Mouse (Mus musculus): Measurements from ENCODE around the gene Sct. TPM values are rescaled to one million over a fixed set of nuclear protein-coding genes. Genes with fewer than 3 reads are reported as not detected.

The Sct gene
- 16.1 TPM for polyA plus RNA-seq (2012; fragmentation: generic; extraction: Trizol)
- long read RNA-seq, experiment 1: 0 reads
- long read RNA-seq, experiment 2: 0 reads

DNA sequence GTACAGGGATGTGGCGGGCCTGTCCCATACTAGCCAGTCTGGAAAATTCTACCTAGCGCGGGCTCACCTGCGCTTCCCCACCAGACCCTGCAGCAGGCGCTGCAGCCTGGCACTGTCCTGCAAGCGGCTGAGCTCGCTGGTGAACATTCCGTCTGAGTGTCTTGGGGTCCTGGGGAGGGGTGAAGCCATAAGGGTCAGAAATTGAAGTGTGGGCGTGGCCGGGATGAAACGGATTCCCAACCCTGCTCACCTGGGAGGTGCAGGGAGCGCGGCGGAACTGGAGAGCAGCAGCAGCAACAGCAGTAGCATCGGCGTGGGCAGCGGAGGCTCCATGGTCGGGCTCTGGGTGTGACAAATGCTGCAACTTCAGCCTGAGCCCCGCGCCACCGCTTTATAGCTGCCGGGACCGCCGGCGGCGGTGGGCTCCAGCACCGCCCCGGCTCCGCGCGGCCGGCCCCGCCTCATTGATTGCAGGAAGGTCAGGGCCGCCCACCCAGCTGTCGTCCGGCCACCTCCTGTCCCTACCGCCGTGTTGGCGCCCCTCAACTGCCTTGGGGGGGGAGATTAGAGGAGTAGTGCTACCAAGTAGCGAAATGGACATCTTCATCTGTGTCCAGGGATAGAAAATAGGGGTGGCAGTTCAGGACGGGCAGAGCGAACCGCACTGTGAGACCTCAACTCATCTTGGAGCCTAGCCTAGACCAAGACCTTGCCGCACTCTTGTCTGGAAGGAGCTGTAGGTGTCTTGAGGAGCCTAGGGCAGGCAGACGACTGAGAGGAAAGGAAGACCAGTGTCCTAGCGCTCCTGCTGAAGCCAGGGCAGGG, at the start of gene Sct:
Sct (minus strand) TSS at position 368 of the 825 bp plus-strand sequence.
- no peaks in the 10 kb centered on the region for H3K27me3 ChIP-seq (ENCODE audit: control insufficient read depth, insufficient read depth, insufficient read length)
- H3K4me3 ChIP-seq (ENCODE audit: insufficient read depth, poor library complexity, severe bottlenecking): no peak within 1 kb of the TSS
- no peaks in the 10 kb centered on the region for H3K36me3 ChIP-seq (ENCODE audit: control insufficient read depth, insufficient read depth)
- TF ChIP-seq MYOD1 (IDR thresholded peaks at IDR 0.05; ENCODE audit: control insufficient read depth, insufficient read length, low read depth) (peak; percentile 20), CTCF (IDR thresholded peaks at IDR 0.05; ENCODE audit: control insufficient read depth, insufficient read depth, insufficient read length) (no peak)
- H3K79me3 ChIP-seq (ENCODE audit: low read depth): no peaks in the 10 kb centered on the region
- H3K79me2 ChIP-seq (ENCODE audit: control insufficient read depth, insufficient read depth): no peaks in the 10 kb centered on the region
- no peak within 1 kb of the TSS for H3ac ChIP-seq (ENCODE audit: control insufficient read depth, insufficient read length, low read depth)

DNA sequence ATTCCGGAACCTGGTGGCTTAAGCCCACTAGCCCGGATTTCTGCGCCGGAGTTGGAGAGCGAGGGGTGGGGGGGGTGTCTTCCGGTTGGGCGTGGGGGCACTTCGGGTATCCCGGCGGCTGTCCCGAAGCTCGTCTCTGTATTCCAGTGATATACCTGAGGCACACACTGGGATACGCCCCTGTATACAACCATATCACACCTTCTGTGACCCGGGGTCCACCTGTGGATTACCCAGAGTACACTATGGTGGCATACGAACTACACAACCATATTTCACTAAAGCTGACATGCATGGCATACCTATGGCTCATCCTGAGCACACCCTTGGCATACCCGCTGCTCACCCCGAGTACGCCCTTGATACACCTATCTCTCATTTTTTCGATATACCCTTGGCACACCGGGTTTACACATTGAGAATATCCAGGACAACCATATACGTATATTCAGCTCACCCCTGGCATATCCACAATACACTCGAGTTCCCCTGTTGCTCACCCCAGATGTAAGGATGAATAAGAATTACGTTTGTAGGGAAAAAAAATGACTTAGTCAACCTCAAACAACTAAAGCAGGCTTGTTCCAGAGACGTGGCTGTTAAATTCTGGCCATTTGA, 49.5 kb upstream of the Sct start:
- Histone ChIP-seq H3K4me3 (ENCODE audit: insufficient read depth, poor library complexity, severe bottlenecking) (peak overlapping the region; percentile 55), H3K27me3 (ENCODE audit: control insufficient read depth, insufficient read depth, insufficient read length) (no peaks in the 10 kb centered on the region), H3K79me3 (ENCODE audit: low read depth) (peaks cover 29% of the 10 kb centered on the region), H3K79me2 (ENCODE audit: control insufficient read depth, insufficient read depth) (peaks cover 40% of the 10 kb centered on the region), H3ac (ENCODE audit: control insufficient read depth, insufficient read length, low read depth) (peak overlapping the region; percentile 96), H3K36me3 (ENCODE audit: control insufficient read depth, insufficient read depth) (peaks cover 3% of the 10 kb centered on the region)
- no peak for TF ChIP-seq FOSL1 (IDR thresholded peaks at IDR 0.05; ENCODE audit: insufficient read depth, low read length, poor library complexity, severe bottlenecking)
- TF ChIP-seq USF1 (IDR thresholded peaks at IDR 0.05; ENCODE audit: low read depth): no peak
- TF ChIP-seq MYOG (IDR thresholded peaks at IDR 0.05; ENCODE audit: control insufficient read depth, extremely low read depth, insufficient read length): no peak
- no peak for TF ChIP-seq CEBPB (IDR thresholded peaks at IDR 0.05; ENCODE audit: low read depth)
- TF ChIP-seq MYOD1 (IDR thresholded peaks at IDR 0.05; ENCODE audit: control insufficient read depth, insufficient read length, low read depth): no peak
- no peak for TF ChIP-seq MAX (IDR thresholded peaks at IDR 0.05)
- TF ChIP-seq CTCF (IDR thresholded peaks at IDR 0.05; ENCODE audit: control insufficient read depth, insufficient read depth, insufficient read length): no peak

DNA sequence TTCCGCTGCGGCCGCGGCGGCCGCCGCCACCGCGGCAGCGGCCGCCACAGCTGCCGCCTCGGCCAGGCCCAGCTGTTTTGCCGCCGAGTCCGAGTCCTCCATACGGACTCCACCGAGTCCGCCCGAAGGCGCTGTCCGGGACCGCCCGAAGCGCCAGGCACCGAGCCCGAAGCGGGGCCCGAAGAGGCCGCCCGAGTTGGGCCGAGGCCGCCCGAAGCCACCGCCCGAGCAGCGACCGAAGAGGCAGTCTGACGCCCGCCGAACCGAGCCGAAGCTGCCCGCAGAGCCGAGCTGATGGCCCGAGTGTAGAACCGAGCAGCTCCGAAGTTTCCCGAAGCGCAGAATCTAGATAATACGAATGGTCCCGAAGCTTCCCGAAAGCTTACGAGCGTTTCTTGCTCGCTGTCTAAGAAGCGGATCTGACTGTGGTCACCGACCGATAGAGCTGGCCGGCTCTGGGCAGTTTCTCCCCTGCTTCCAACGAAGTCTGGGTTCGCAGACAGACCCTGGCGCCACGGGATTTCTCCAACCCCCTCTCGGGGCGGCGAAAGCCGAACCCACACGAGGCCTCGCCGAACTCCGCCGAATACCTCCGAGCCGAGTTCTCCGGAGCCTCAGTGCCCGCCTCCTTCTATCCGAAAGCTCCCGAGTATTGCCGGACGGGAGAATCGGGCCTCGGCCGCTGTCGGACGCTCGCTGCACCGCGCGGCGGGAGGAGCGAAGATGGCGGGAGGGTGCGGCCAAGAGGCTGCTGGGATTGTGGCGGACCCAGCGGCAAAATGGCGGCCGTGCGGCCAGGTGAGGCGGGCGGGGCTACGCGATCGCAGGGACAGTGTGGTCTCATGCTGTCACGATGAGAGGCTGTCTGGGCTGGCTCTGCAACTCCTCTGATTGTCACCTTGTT, 48.8 kb upstream of the Sct start, which contains the start of the genes Deaf1 and Tmem80:
Deaf1 (minus strand) TSS at position 222 of the 904 bp plus-strand sequence.
Tmem80 (plus strand) TSS at position 271 of the 904 bp plus-strand sequence.
- TF ChIP-seq CEBPB (IDR thresholded peaks at IDR 0.05; ENCODE audit: low read depth) (no peak), MAX (IDR thresholded peaks at IDR 0.05) (peak; percentile 66), MYOD1 (IDR thresholded peaks at IDR 0.05; ENCODE audit: control insufficient read depth, insufficient read length, low read depth) (no peak)
- no peaks in the 10 kb centered on the region for H3K27me3 ChIP-seq (ENCODE audit: control insufficient read depth, insufficient read depth, insufficient read length)
- H3K79me3 ChIP-seq (ENCODE audit: low read depth): peaks cover 32% of the 10 kb centered on the region
- H3K79me2 ChIP-seq (ENCODE audit: control insufficient read depth, insufficient read depth): peaks cover 47% of the 10 kb centered on the region
- peak within 1 kb of the TSS; percentile 96 for H3ac ChIP-seq (ENCODE audit: control insufficient read depth, insufficient read length, low read depth)
- peak within 1 kb of the TSS; percentile 55 for H3K4me3 ChIP-seq (ENCODE audit: insufficient read depth, poor library complexity, severe bottlenecking)
- peaks cover 9% of the 10 kb centered on the region for H3K36me3 ChIP-seq (ENCODE audit: control insufficient read depth, insufficient read depth)

DNA sequence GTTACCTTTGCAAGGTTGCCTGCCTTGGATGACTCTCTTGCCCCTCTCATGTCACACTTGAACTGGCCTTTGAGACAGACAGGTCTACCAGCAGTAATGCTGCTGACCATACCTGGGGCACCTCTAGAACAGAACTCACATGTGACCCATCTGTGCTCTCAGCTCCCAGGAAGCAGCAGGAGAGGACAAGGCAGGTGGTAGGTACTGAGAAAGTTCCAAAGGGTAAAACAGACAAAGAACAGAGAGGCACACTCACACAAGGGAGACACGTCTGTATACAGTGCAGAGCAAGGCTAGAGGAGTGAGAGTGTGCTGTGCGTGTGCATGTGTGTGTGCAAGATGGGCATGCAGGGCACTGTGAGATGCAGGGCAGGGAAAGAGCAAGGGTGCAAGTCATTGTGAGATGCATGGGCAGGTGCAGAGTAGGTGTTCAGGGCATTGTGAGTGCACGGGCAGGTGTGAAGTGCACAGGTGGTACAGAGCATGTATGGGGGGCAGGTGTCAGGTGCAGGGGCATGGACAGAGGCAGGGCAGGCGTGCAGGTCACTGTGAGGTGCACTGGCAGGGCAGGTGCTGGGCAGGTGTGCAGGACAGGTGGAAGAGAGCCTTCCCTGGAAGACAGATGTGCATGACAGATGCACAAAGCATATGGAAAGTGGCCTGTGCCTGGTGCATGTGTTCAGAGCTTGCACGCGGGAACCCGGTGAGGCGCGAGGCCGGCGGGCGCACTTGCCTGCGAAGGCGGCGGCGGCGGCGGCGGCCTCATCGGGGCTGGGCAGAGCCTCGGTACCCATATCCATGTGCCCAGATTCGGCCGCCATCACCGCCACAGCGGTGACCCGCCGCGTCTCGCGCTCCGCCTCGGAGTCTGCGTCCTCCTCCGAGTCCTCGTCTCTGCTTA, 47.9 kb upstream of the Sct start:
- H3K79me2 ChIP-seq (ENCODE audit: control insufficient read depth, insufficient read depth): peaks cover 48% of the 10 kb centered on the region
- TF ChIP-seq MYOG (IDR thresholded peaks at IDR 0.05; ENCODE audit: control insufficient read depth, extremely low read depth, insufficient read length) (no peak), CEBPB (IDR thresholded peaks at IDR 0.05; ENCODE audit: low read depth) (no peak), MAX (IDR thresholded peaks at IDR 0.05) (peak; percentile 16)
- H3K36me3 ChIP-seq (ENCODE audit: control insufficient read depth, insufficient read depth): peaks cover 16% of the 10 kb centered on the region
- peak overlapping the region; percentile 96 for H3ac ChIP-seq (ENCODE audit: control insufficient read depth, insufficient read length, low read depth)
- peaks cover 32% of the 10 kb centered on the region for H3K79me3 ChIP-seq (ENCODE audit: low read depth)
- peak overlapping the region; percentile 55 for H3K4me3 ChIP-seq (ENCODE audit: insufficient read depth, poor library complexity, severe bottlenecking)
- no peaks in the 10 kb centered on the region for H3K27me3 ChIP-seq (ENCODE audit: control insufficient read depth, insufficient read depth, insufficient read length)

DNA sequence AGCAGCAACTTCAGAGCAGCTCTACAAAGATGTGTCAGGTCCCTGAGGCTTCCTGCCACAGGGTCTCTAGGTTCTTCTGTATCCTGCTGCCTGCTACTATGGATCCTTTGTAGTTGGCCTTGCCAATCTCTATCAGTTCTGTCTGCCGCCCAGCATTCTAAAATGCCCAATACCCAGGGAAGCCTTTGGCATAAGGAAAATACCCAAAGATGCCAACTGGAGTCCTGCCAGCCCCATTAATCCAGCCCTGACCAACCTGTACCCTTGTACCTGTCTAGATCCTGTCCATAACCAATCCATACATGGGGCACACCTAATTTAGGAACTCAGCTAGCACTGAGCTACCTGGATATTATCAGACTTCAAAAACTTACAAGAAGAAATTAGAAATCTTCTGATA, 45.8 kb upstream of the Sct start:
- H3K36me3 ChIP-seq (ENCODE audit: control insufficient read depth, insufficient read depth): peaks cover 36% of the 10 kb centered on the region
- no peak for TF ChIP-seq CEBPB (IDR thresholded peaks at IDR 0.05; ENCODE audit: low read depth)
- TF ChIP-seq MAX (IDR thresholded peaks at IDR 0.05): no peak
- no peak for TF ChIP-seq FOSL1 (IDR thresholded peaks at IDR 0.05; ENCODE audit: insufficient read depth, low read length, poor library complexity, severe bottlenecking)
- no peak for TF ChIP-seq USF1 (IDR thresholded peaks at IDR 0.05; ENCODE audit: low read depth)
- no peak for TF ChIP-seq MYOG (IDR thresholded peaks at IDR 0.05; ENCODE audit: control insufficient read depth, extremely low read depth, insufficient read length)
- no peak for TF ChIP-seq CTCF (IDR thresholded peaks at IDR 0.05; ENCODE audit: control insufficient read depth, insufficient read depth, insufficient read length)
- H3ac ChIP-seq (ENCODE audit: control insufficient read depth, insufficient read length, low read depth): no peak overlapping the region
- no peak overlapping the region for H3K4me3 ChIP-seq (ENCODE audit: insufficient read depth, poor library complexity, severe bottlenecking)
- no peaks in the 10 kb centered on the region for H3K27me3 ChIP-seq (ENCODE audit: control insufficient read depth, insufficient read depth, insufficient read length)
- peaks cover 32% of the 10 kb centered on the region for H3K79me3 ChIP-seq (ENCODE audit: low read depth)
- peaks cover 48% of the 10 kb centered on the region for H3K79me2 ChIP-seq (ENCODE audit: control insufficient read depth, insufficient read depth)
